Mouse (Mus musculus) testis, adult 2 months (tissue): Measurements from ENCODE around the gene Mrgprf.

Experiments used
- CTCF ChIP-seq: fragments of 200-500 bp; IDR thresholded peaks from 2 replicates; pipeline ENCODE4 v1.5.1; 2012; ENCODE audit warnings: low read depth, mild to moderate bottlenecking, inconsistent platforms, low read length, moderate library complexity; ENCODE audit not compliant: control insufficient read depth, insufficient read depth, insufficient replicate concordance
- POLR2A ChIP-seq: fragments of 200-500 bp; IDR thresholded peaks from 2 replicates; pipeline ENCODE4 v1.6.1; 2012; ENCODE audit warnings: low read depth, mild to moderate bottlenecking, inconsistent platforms, low read length, moderate library complexity; ENCODE audit not compliant: control insufficient read depth

DNA sequence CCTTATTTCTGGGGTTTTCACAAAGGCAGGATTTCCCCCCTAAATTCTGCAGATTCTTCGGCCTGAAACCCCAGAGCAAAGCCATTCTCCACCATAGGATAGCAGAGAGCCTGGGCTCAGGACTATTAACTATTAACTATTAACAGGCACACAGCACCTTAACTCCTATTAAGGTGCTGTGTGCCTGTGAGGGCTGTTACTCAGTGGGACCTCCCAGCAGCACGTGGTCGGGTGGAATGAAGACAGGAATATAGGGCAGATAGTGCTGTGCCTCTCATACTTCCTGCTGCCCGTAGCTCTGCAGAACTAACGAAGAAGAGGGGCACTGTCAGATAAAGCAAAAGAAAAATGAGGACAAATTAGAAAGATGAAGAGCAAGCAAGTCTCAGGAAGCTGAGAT is 9.9 kb downstream of the Mrgprf start:
- no peak for TF ChIP-seq CTCF
- TF ChIP-seq POLR2A: no peak
